Mouse (Mus musculus): Measurements from ENCODE around the gene Emc1. TPM values are rescaled to one million over a fixed set of nuclear protein-coding genes. Genes with fewer than 3 reads are reported as not detected.

The Emc1 gene
- polyA plus RNA-seq (2014; fragmentation: Illumina TruSeq; extraction: RNeasy Lipid Tissue Mini Kit (QIAGEN cat#74804); ENCODE audit: low read depth, low replicate concordance) = 4.0 TPM

GRCm38 (mm10) chr4:139351931-139352711 lies at the start of gene Emc1, which contains the start of the genes Mrto4 and Ubr4:
TSS of gene Emc1 (plus strand) at chr4:139352587.
TSS of gene Mrto4 (minus strand) at chr4:139352576.
TSS of gene Ubr4 (plus strand) at chr4:139352609.

DNA sequence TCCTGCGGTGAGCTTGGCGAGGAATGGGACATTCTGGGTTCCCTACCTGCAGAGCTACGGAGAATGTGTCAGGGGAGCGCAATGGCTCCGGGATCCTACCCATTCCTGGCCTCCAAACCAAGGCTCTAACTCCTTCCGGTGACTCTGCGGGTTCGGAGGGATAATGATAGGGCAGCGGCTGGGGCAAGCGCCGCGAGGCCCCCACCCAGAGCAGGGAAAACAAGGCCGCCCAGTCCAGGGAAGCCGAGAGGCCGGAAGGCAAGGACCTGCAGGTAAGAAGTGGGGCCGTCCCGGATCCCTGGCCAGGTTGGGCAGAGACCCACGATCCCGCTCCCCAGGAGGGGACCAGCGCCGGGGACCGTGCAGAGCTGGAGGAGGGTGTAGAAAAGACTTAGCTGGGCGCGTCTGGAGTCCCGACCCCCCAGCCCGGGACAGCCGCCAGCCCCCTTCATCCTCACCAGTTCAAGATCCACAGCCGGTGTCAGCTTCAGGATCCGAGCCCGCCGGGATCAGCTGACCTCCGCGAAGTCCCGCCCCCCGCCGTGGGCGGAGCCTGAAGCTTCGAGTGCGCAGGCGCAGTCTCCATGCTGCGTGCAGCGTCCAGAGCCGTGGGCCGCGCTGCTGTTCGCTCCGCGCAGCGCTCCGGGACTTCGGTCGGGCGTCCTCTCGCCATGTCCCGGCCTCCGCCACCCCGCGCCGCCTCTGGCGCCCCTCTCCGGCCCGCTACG lies 42.1 kb upstream of the Emc1 start, which contains the start of the genes Pqlc2 and Akr7a5:
Gene Pqlc2 (minus strand): TSS at position 538 of the 728 bp plus-strand sequence.
Gene Akr7a5 (plus strand): TSS at position 574 of the 728 bp plus-strand sequence.

Other genes starting within 250 kb of the Emc1 start
- 306 TPM for gene Minos1, start 221.5 kb upstream of the Emc1 start, polyA plus RNA-seq (2014; fragmentation: Illumina TruSeq; extraction: RNeasy Lipid Tissue Mini Kit (QIAGEN cat#74804); ENCODE audit: low read depth, low replicate concordance)
- 71.7 TPM for gene Capzb, start 159.7 kb upstream of the Emc1 start, polyA plus RNA-seq (2014; fragmentation: Illumina TruSeq; extraction: RNeasy Lipid Tissue Mini Kit (QIAGEN cat#74804); ENCODE audit: low read depth, low replicate concordance)
- gene Pqlc2, start 41.9 kb upstream of the Emc1 start, polyA plus RNA-seq (2014; fragmentation: Illumina TruSeq; extraction: RNeasy Lipid Tissue Mini Kit (QIAGEN cat#74804); ENCODE audit: low read depth, low replicate concordance) = 0.41 TPM
- 0.69 TPM for gene Akr7a5, start 41.8 kb upstream of the Emc1 start, polyA plus RNA-seq (2014; fragmentation: Illumina TruSeq; extraction: RNeasy Lipid Tissue Mini Kit (QIAGEN cat#74804); ENCODE audit: low read depth, low replicate concordance)
- gene Mrto4, start within 50 bp of the Emc1 start, polyA plus RNA-seq (2014; fragmentation: Illumina TruSeq; extraction: RNeasy Lipid Tissue Mini Kit (QIAGEN cat#74804); ENCODE audit: low read depth, low replicate concordance) = 54.8 TPM
- gene Ubr4, start within 50 bp of the Emc1 start, polyA plus RNA-seq (2014; fragmentation: Illumina TruSeq; extraction: RNeasy Lipid Tissue Mini Kit (QIAGEN cat#74804); ENCODE audit: low read depth, low replicate concordance) = 27.3 TPM
- gene Iffo2, start 178.0 kb downstream of the Emc1 start, polyA plus RNA-seq (2014; fragmentation: Illumina TruSeq; extraction: RNeasy Lipid Tissue Mini Kit (QIAGEN cat#74804); ENCODE audit: low read depth, low replicate concordance) = 1.2 TPM